Mouse (Mus musculus) ovary, adult 18-20 months (tissue): ENCODE data around the gene Olfr536.
"Not testable (repeated sequence)": the region's sequence is repeated elsewhere in the genome, so short reads cannot be mapped to it uniquely, and the experiment has no call there.

Source experiments
- DNase-seq: peaks from one replicate; pipeline ENCODE4 v3.0.0; 2022; ENCODE audit warnings: low spot score, mixed read lengths

Gene Olfr536

GRCm38 (mm10) chr7:140507346-140508021, at the start of gene Olfr536:
Gene Olfr536 (minus strand): TSS chr7:140507396.
- not testable (repeated sequence) for DNase-seq

- no peak for DNase-seq
These were observed 32.5 kb upstream of the Olfr536 start for GRCm38 (mm10) chr7:140539746-140540145.

GRCm38 (mm10) chr7:140494702-140495101, 12.5 kb downstream of the Olfr536 start:
- no peak for DNase-seq

GRCm38 (mm10) chr7:140494231-140494630, 13.0 kb downstream of the Olfr536 start:
- DNase-seq, result no peak

GRCm38 (mm10) chr7:140488981-140489380, 18.2 kb downstream of the Olfr536 start:
- DNase-seq, result no peak

- no peak for DNase-seq
These were observed 23.3 kb downstream of the Olfr536 start, which contains the start of gene Olfr535 for GRCm38 (mm10) chr7:140483916-140484315. Gene Olfr535 (plus strand): TSS chr7:140484216.

GRCm38 (mm10) chr7:140478733-140479132, 28.5 kb downstream of the Olfr536 start:
- DNase-seq, result no peak

GRCm38 (mm10) chr7:140477886-140478285, 29.3 kb downstream of the Olfr536 start:
- no peak for DNase-seq

- DNase-seq, result not testable (repeated sequence)
These were observed 44.1 kb downstream of the Olfr536 start, which contains the start of gene Olfr533 for GRCm38 (mm10) chr7:140463070-140463469. Gene Olfr533 (plus strand): TSS chr7:140463370.
